Mouse (Mus musculus) small intestine, adult 2 months (tissue): ENCODE measurements around the gene Akap13. TPM values are rescaled to one million over a fixed set of nuclear protein-coding genes. Genes with fewer than 3 reads are reported as not detected.

Experiments used
- H3K27ac ChIP-seq: fragments of 200-500 bp; 2 replicates; pipeline ENCODE4 v1.5.1; 2012; ENCODE audit warnings: low read depth, low read length, control low read depth, inconsistent platforms; ENCODE audit not compliant: insufficient read depth
- H3K27me3 ChIP-seq: fragments of 200-500 bp; 2 replicates; pipeline ENCODE4 v1.6.1; 2012; ENCODE audit warnings: mild to moderate bottlenecking, moderate library complexity, low read length, inconsistent platforms; ENCODE audit not compliant: control insufficient read depth, insufficient read depth
- H3K36me3 ChIP-seq: fragments of 200-500 bp; 2 replicates; pipeline ENCODE4 v1.6.1; 2012; ENCODE audit warnings: mild to moderate bottlenecking, low read length, control low read depth, inconsistent platforms; ENCODE audit not compliant: control insufficient read depth, insufficient read depth
- H3K4me1 ChIP-seq: fragments of 200-500 bp; 2 replicates; pipeline ENCODE4 v1.6.1; 2012; ENCODE audit warnings: low read length, inconsistent platforms, mixed read lengths; ENCODE audit not compliant: control insufficient read depth, insufficient read depth, insufficient read length
- H3K4me3 ChIP-seq: fragments of 200-500 bp; 2 replicates; pipeline ENCODE4 v1.5.1; 2012; ENCODE audit warnings: low read depth, mild to moderate bottlenecking, control low read depth, inconsistent platforms, low read length, moderate library complexity
- CTCF ChIP-seq: fragments of 200-500 bp; IDR thresholded peaks from 2 replicates; pipeline ENCODE4 v1.5.1; 2012; ENCODE audit warnings: low read depth, mild to moderate bottlenecking, control low read depth, inconsistent platforms, low read length, moderate library complexity, mixed read lengths; ENCODE audit not compliant: insufficient replicate concordance, insufficient read length; ENCODE audit errors: extremely low read depth
- POLR2A ChIP-seq: fragments of 200-500 bp; IDR thresholded peaks from 2 replicates; pipeline ENCODE4 v1.6.1; 2012; ENCODE audit warnings: low read depth, mild to moderate bottlenecking, control low read depth, inconsistent platforms, low read length, moderate library complexity
- WGBS: fragments of 180-500 bp; shearing (Covaris S2); methylation state at CpG from one replicate; pipeline ENCODE4 v1.1.7; 2018; 5-methylcytosine and 5-hydroxymethylcytosine counted together
- polyA plus RNA-seq: library from polyadenylated mRNA; depleted of rRNA; stranded (reverse); fragments of >200 nt; gene quantifications from 2 replicates; pipeline ENCODE4 v1.2.3, GENCODE M21; 2012

Gene Akap13
- polyA plus RNA-seq, 1 experiment = 15.8 TPM

DNA sequence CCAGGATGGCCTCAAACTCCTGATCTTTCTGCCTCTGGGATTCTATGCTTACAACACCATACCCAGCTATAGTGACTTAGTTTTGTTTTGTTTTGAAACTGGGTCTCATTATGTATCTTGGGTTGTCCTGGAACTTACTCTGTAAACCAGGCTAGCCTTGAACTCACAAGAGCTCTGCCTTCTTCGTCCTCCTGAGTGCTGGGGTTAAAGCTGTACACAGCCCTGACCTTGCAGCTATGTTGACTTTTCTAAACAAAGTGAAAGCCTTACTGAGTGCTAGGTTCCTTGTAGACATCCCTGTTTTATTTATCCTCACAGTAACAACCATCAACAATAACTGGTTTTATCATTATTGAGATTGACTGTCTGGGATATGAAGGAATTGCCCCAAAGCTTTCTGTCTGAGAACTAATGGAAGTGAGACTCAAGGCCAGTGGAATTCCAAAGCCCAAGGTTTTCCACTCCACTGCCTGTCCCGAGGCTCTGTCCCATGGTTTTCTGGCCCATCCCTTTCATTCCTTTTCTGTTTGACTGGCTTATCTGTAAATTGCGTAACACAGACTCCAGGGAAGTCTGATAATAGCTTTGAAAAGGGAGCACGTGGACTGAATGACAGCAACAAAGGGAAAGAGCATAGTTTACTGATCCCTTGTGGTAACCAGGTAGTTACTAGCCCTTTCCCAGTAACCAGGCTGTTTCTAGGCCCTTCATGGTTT is 40.0 kb upstream of the Akap13 start:
- WGBS = 22% methylated on average over 4 of the region's 4 CpGs
- no peaks in the 10 kb centered on the region for H3K36me3 ChIP-seq

DNA sequence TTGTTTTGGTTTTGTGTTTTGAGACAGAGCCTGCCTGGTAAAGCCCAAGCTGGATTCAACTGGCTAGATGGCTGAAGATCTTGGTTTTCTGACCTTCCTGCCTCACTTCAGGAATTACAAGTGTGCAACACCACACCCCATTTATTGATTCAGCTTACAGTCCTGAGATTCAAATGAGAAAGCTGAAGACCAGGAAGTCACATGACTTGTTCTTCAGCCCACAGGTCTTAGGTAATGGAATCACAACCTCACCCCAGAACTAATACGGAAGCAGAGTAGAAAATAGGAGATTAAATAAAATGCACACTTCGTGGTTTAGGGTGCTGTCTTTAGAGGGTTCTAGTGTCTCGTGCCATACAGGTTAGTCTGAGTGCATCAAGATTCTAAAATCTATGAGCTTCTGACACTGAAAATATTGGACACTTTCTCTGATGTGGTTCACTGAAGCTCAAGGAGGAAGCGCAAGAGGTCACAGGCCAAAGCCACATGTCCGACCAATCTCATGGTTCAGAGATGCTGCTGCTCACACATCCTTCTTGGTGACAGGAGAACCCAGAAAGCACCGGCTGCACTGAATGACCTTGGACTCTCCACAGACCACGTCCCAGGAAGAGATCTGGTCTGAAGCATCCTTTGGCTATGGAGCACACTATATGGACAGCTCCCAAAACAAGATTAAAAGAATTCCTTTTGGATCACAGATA is 39.3 kb upstream of the Akap13 start:
- peaks cover 29% of the 10 kb centered on the region for H3K4me1 ChIP-seq
- WGBS = 37% methylated on average over 7 of the region's 7 CpGs
- TF ChIP-seq CTCF = no peak
- H3K36me3 ChIP-seq = no peaks in the 10 kb centered on the region
- no peak overlapping the region for H3K4me3 ChIP-seq
- no peaks in the 10 kb centered on the region for H3K27me3 ChIP-seq
- peak overlapping the region; percentile 97 for H3K27ac ChIP-seq

More for the DNA sequence above, 40.0 kb upstream of the Akap13 start:
- Histone ChIP-seq H3K27me3 (no peaks in the 10 kb centered on the region), H3K4me3 (no peak overlapping the region), H3K4me1 (peaks cover 29% of the 10 kb centered on the region), H3K27ac (peak overlapping the region; percentile 97)
- TF ChIP-seq POLR2A = no peak
- no peak for TF ChIP-seq CTCF

DNA sequence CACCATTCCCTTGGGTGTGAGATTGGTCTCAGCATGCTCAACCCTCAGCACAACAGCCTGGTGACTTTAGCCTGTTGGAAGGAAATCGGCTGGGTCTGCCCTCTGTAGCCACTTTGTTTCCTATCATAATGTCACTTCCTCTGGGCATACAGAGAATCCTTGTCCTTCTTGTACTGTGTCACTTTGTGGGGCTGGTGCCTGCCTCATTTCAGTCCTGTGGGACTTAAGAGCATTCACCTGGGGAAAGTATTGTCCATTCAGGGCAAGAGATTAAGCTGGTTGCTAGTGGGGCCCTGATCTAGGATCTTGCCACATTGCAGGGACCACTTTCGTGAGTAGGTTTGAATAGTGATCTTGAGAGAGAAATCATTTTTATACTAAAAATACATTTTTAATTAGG is 34.4 kb upstream of the Akap13 start:
- Histone ChIP-seq H3K27me3 (no peaks in the 10 kb centered on the region), H3K4me3 (no peak overlapping the region), H3K4me1 (peaks cover 4% of the 10 kb centered on the region; the same call in 1 of the 2 replicates), H3K36me3 (no peaks in the 10 kb centered on the region), H3K27ac (no peak overlapping the region)
- TF ChIP-seq POLR2A = no peak
- no peak for TF ChIP-seq CTCF
- WGBS = 82% methylated on average over 2 of the region's 2 CpGs

DNA sequence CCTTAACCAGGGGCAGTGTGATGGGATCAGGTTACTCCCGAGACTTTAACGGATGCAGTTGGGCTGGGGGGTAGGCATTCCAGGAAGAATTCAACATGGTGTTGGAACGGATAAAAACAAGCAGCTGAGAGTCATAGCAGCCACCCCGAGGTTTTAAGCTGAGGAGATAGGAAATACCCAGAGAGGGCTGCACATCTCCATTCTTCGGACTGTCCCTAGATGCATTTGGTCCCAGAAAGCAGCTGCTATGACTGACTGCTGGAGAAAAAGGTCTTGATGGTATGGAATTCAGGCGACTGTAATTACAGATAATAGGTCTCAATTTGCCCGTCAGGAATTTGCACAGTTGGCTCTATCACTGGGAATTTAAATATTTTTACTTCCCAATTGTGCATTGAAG is 31.2 kb upstream of the Akap13 start:
- no peaks in the 10 kb centered on the region for H3K36me3 ChIP-seq
- H3K27ac ChIP-seq = no peak overlapping the region
- WGBS = 78% methylated on average over 7 of the region's 7 CpGs
- H3K4me3 ChIP-seq = no peak overlapping the region
- TF ChIP-seq POLR2A (no peak), CTCF (no peak)
- no peaks in the 10 kb centered on the region for H3K27me3 ChIP-seq
- H3K4me1 ChIP-seq = peaks cover 2% of the 10 kb centered on the region; the same call in 1 of the 2 replicates

DNA sequence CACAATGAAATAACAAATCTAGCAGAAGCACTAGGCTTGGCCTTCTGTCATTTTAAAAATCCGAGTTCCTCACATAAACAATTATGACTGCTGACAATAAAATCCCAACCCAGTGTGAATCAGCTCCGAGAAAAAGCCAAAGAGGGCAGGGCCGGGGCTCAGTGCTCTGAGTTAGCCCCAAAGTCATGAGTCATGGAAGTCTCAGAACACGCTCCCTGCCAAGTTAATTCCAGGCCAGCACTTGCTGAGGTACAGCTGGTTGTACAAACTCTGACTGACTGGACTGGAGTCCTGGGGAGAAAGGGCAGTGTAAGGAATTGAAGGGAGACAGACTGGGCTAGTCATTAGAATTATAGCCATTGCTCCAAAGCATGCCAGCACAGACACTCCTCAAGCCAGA is 28.0 kb upstream of the Akap13 start:
- WGBS = 15% methylated on average over 4 of the region's 4 CpGs
- no peak for TF ChIP-seq CTCF
- no peak for TF ChIP-seq POLR2A
- Histone ChIP-seq H3K27me3 (no peaks in the 10 kb centered on the region), H3K36me3 (no peaks in the 10 kb centered on the region), H3K4me3 (no peak overlapping the region), H3K4me1 (peaks cover 2% of the 10 kb centered on the region; the same call in 1 of the 2 replicates), H3K27ac (peak overlapping the region; percentile 36)

DNA sequence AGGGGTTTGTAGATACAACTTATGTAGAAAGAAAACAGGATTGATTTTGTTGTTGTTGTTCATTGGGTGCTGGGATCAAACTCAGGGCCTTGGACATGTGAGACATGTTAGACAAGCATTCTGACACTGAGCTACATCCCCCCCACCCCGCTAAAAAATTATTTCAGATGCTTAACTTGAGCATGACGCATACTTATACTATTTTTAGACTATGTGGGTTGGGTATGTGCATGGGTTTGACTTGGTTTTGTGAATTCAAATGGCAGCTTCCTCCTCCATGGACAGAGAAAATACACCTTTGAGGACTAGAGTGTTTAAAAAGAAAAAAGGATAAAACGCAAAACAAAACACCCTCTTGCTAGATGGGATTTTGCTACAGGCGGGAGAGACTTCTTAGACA is 26.4 kb upstream of the Akap13 start:
- H3K36me3 ChIP-seq = no peaks in the 10 kb centered on the region
- peaks cover 2% of the 10 kb centered on the region; the same call in 1 of the 2 replicates for H3K4me1 ChIP-seq
- no peaks in the 10 kb centered on the region for H3K27me3 ChIP-seq
- TF ChIP-seq CTCF = no peak
- TF ChIP-seq POLR2A = no peak
- H3K4me3 ChIP-seq = no peak overlapping the region
- 85% methylated on average over 4 of the region's 4 CpGs for WGBS
- no peak overlapping the region for H3K27ac ChIP-seq

DNA sequence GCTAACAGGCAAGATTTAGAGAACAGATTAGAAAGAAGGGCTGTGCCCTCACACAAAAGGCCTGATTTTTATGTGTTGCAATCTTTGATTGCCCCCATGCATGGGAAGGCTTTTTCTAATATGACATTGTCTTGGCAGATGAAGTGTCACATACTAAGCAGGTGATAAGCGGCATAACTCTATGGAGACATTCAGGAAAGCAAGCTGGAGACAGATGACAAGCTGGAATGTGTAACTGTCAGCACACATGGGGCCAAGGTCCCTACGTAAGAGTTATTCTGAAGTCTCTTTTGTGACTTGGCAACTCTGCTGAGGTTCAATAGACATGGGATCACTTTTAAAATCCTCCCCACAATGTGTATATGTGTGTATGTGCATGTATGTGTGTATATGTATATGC is 24.8 kb upstream of the Akap13 start:
- H3K4me1 ChIP-seq = peaks cover 2% of the 10 kb centered on the region; the same call in 1 of the 2 replicates
- 84% methylated on average over 2 of the region's 2 CpGs for WGBS
- H3K27me3 ChIP-seq = no peaks in the 10 kb centered on the region
- H3K4me3 ChIP-seq = no peak overlapping the region
- H3K36me3 ChIP-seq = no peaks in the 10 kb centered on the region
- H3K27ac ChIP-seq = no peak overlapping the region
- TF ChIP-seq CTCF = no peak
- no peak for TF ChIP-seq POLR2A
